Comparison of ENCODE assay signal across 26 mouse cellular contexts in the genomic region with DNA sequence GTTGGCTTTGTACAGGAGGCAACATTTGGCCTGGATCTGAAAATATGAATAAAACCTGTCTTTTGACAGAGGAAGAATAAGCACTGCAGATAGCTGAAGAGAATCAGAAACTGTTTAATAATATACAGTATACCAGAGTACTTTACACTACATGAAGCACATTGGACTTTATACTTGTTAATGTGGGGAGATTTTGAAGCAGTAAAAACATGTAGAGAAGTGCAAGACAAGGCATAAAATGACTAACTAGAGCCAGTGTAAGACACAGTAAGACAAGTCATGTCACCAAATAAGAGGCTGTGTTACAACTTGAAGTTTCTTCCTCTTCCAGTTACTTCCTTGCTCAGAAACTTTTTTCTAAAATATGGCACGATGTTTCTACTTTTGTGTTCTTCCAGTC. TPM values are rescaled to one million over a fixed set of nuclear protein-coding genes. Genes with fewer than 3 reads are reported as not detected.
A peak's percentile ranks its signal among the peaks of the same experiment; 100 is the strongest.
DNase-seq lines count a peak whose midpoint lies in the region; ATAC-seq and TF ChIP-seq lines count a peak whose summit lies in the region.
"Had no signal": no experiment of that assay in that cellular context is flagged by ENCODE, and none has a peak within 500 bp of the region (broad histone marks: within the 10 kb centered on the region; RNA-seq: fewer than 3 reads in every experiment).

No protein-coding gene starts in this region.

- no peaks in the 10 kb centered on the region for H3K9me3 ChIP-seq in intestine, embryonic 16.5 days (ENCODE audit: control insufficient read depth, low read length)
- no peaks in the 10 kb centered on the region for H3K9me3 ChIP-seq in intestine, embryonic 15.5 days
- no peaks in the 10 kb centered on the region for H3K9me3 ChIP-seq in intestine, postnatal 0 days (ENCODE audit: control insufficient read depth)
- H3K9me3 ChIP-seq: embryonic facial prominence, embryonic 10.5 days; embryonic facial prominence, embryonic 12.5 days; forebrain, embryonic 13.5 days; forebrain, embryonic 15.5 days had no signal

- H3K4me3 ChIP-seq in intestine, embryonic 16.5 days (ENCODE audit: low read length), result no peak overlapping the region
- no peak overlapping the region for H3K4me3 ChIP-seq in intestine, embryonic 15.5 days (replicated peaks)
- H3K4me3 ChIP-seq in intestine, postnatal 0 days (ENCODE audit: low read depth, low read length), result no peak overlapping the region
- H3K4me3 ChIP-seq: embryonic facial prominence, embryonic 10.5 days; embryonic facial prominence, embryonic 12.5 days; forebrain, embryonic 13.5 days; forebrain, embryonic 15.5 days had no signal

- no peak overlapping the region for H3K4me2 ChIP-seq in intestine, embryonic 16.5 days (ENCODE audit: low read depth, low read length)
- H3K4me2 ChIP-seq in intestine, embryonic 15.5 days (replicated peaks), result no peak overlapping the region
- no peak overlapping the region for H3K4me2 ChIP-seq in intestine, postnatal 0 days (replicated peaks; ENCODE audit: low read depth)
- H3K4me2 ChIP-seq: embryonic facial prominence, embryonic 12.5 days; forebrain, embryonic 13.5 days; forebrain, embryonic 15.5 days had no signal

- ATAC-seq in intestine, embryonic 16.5 days, result peak; percentile 59; the same call in 1 of the 2 replicates
- ATAC-seq in intestine, embryonic 15.5 days, result no peak
- peak; percentile 78 for ATAC-seq in intestine, postnatal 0 days
- ATAC-seq: activated CD4-positive, CD25-positive, alpha-beta regulatory T cell, adult 4 months; CD4-positive, CD25-positive, alpha-beta regulatory T cell, adult 4 months; forebrain, embryonic 13.5 days; forebrain, embryonic 15.5 days; Patski had no signal

- WGBS in intestine, embryonic 16.5 days, result 81% methylated on average over 1 of the region's 1 CpGs
- WGBS in intestine, embryonic 15.5 days, result 65% methylated on average over 1 of the region's 1 CpGs
- WGBS in intestine, postnatal 0 days, result 80% methylated on average over 1 of the region's 1 CpGs

- no peaks in the 10 kb centered on the region for H3K27me3 ChIP-seq in intestine, embryonic 16.5 days (replicated peaks; ENCODE audit: control insufficient read depth, insufficient read depth, low read length)
- H3K27me3 ChIP-seq in intestine, embryonic 15.5 days (replicated peaks), result no peaks in the 10 kb centered on the region
- H3K27me3 ChIP-seq in intestine, postnatal 0 days (replicated peaks; ENCODE audit: control insufficient read depth, insufficient read depth, low read length), result no peaks in the 10 kb centered on the region
- H3K27me3 ChIP-seq: CH12.LX; embryonic facial prominence, embryonic 12.5 days; forebrain, embryonic 13.5 days; forebrain, embryonic 15.5 days; Patski had no signal

- H3K4me1 ChIP-seq in intestine, embryonic 16.5 days (ENCODE audit: control insufficient read depth, insufficient read depth, low read length), result no peaks in the 10 kb centered on the region
- no peaks in the 10 kb centered on the region for H3K4me1 ChIP-seq in intestine, embryonic 15.5 days (replicated peaks)
- H3K4me1 ChIP-seq in intestine, postnatal 0 days (replicated peaks; ENCODE audit: control insufficient read depth, insufficient read depth, low read length), result no peaks in the 10 kb centered on the region
- H3K4me1 ChIP-seq: embryonic facial prominence, embryonic 10.5 days; embryonic facial prominence, embryonic 12.5 days; forebrain, embryonic 13.5 days; forebrain, embryonic 15.5 days had no signal

- no peaks in the 10 kb centered on the region for H3K36me3 ChIP-seq in intestine, embryonic 16.5 days (ENCODE audit: control insufficient read depth, insufficient read depth, low read length)
- no peaks in the 10 kb centered on the region for H3K36me3 ChIP-seq in intestine, embryonic 15.5 days
- no peaks in the 10 kb centered on the region for H3K36me3 ChIP-seq in intestine, postnatal 0 days (ENCODE audit: control insufficient read depth, insufficient read depth)
- H3K36me3 ChIP-seq: embryonic facial prominence, embryonic 10.5 days; embryonic facial prominence, embryonic 12.5 days; forebrain, embryonic 15.5 days; G1E had no signal

- no peak overlapping the region for H3K27ac ChIP-seq in intestine, embryonic 16.5 days (ENCODE audit: low read length)
- no peak overlapping the region for H3K27ac ChIP-seq in intestine, embryonic 15.5 days
- no peak overlapping the region for H3K27ac ChIP-seq in intestine, postnatal 0 days (ENCODE audit: low read depth, low read length)
- H3K27ac ChIP-seq: embryonic facial prominence, embryonic 10.5 days; embryonic facial prominence, embryonic 12.5 days; forebrain, embryonic 13.5 days; forebrain, embryonic 15.5 days had no signal

- peak; percentile 45 for DNase-seq in kidney, adult 9 months
- no peak for DNase-seq in kidney, adult 8-10 months
- DNase-seq: adrenal gland, adult 8-10 months; adrenal gland, postnatal 14 days; adrenal gland, postnatal 36 days; B cell, adult 2 months; cerebellum, adult 11-12 months; cerebellum, adult 2 months; cerebellum, adult 9-10 months; cerebellum, postnatal 10 days; cerebellum, postnatal 25 days had no signal

- no peak overlapping the region for H3K9ac ChIP-seq in intestine, embryonic 16.5 days (ENCODE audit: low read depth, low read length)
- H3K9ac ChIP-seq in intestine, embryonic 15.5 days, result no peak overlapping the region
- no peak overlapping the region for H3K9ac ChIP-seq in intestine, postnatal 0 days (ENCODE audit: low read depth, low read length)
- H3K9ac ChIP-seq: embryonic facial prominence, embryonic 12.5 days; forebrain, embryonic 13.5 days; forebrain, embryonic 15.5 days had no signal

- no peak for TF ChIP-seq CTCF in intestine, postnatal 0 days (IDR thresholded peaks at IDR 0.05; ENCODE audit: low read depth)

RNA-seq across cellular contexts. Expression of a gene that starts 22.3 kb away (rescaled TPM):
- 6.1 and 7.5 TPM in 2 replicates for polyA plus RNA-seq in intestine, embryonic 16.5 days (2015; fragmentation: Nextera tagmentation; extraction: Ambion mirVana)
- polyA plus RNA-seq in intestine, embryonic 15.5 days (2015; fragmentation: Nextera tagmentation; extraction: Ambion mirVana), result 3.6 and 4.9 TPM in 2 replicates
- 14.0 and 14.8 TPM in 2 replicates for polyA plus RNA-seq in intestine, postnatal 0 days (2015; fragmentation: Nextera tagmentation; extraction: Ambion mirVana)
- polyA plus RNA-seq: activated CD4-positive, CD25-positive, alpha-beta regulatory T cell, adult 4 months; CD4-positive, CD25-positive, alpha-beta regulatory T cell, adult 4 months; cerebellum, adult 2 months; cortical plate, adult 2 months; embryonic facial prominence, embryonic 10.5 days; embryonic facial prominence, embryonic 12.5 days; embryonic facial prominence, embryonic 14.5 days; forebrain, embryonic 11.5 days; forebrain, embryonic 13.5 days; forebrain, embryonic 15.5 days; G1E; Patski had no signal

RNA-seq across cellular contexts. Expression of a gene that starts 33.1 kb away (rescaled TPM):
- not detected in 2 replicates for polyA plus RNA-seq in intestine, embryonic 16.5 days (2015; fragmentation: Nextera tagmentation; extraction: Ambion mirVana)
- not detected in 2 replicates for polyA plus RNA-seq in intestine, embryonic 15.5 days (2015; fragmentation: Nextera tagmentation; extraction: Ambion mirVana)
- not detected in 2 replicates for polyA plus RNA-seq in intestine, postnatal 0 days (2015; fragmentation: Nextera tagmentation; extraction: Ambion mirVana)
- polyA plus RNA-seq: activated CD4-positive, CD25-positive, alpha-beta regulatory T cell, adult 4 months; CD4-positive, CD25-positive, alpha-beta regulatory T cell, adult 4 months; cerebellum, adult 2 months; cortical plate, adult 2 months; embryonic facial prominence, embryonic 10.5 days; embryonic facial prominence, embryonic 12.5 days; embryonic facial prominence, embryonic 14.5 days; forebrain, embryonic 11.5 days; forebrain, embryonic 13.5 days; forebrain, embryonic 15.5 days; G1E; Patski had no signal
